Mouse (Mus musculus): ENCODE measurements around the gene 1700021F05Rik. TPM values are rescaled to one million over a fixed set of nuclear protein-coding genes. Genes with fewer than 3 reads are reported as not detected.
A peak's percentile ranks its signal among the peaks of the same experiment; 100 is the strongest.
"Not testable (repeated sequence)": the region's sequence is repeated elsewhere in the genome, so short reads cannot be mapped to it uniquely, and the experiment has no call there.

Gene 1700021F05Rik
- total and polyA plus RNA-seq, 2 experiments from 2014 or later: 33.7 to 81.3 TPM

DNA sequence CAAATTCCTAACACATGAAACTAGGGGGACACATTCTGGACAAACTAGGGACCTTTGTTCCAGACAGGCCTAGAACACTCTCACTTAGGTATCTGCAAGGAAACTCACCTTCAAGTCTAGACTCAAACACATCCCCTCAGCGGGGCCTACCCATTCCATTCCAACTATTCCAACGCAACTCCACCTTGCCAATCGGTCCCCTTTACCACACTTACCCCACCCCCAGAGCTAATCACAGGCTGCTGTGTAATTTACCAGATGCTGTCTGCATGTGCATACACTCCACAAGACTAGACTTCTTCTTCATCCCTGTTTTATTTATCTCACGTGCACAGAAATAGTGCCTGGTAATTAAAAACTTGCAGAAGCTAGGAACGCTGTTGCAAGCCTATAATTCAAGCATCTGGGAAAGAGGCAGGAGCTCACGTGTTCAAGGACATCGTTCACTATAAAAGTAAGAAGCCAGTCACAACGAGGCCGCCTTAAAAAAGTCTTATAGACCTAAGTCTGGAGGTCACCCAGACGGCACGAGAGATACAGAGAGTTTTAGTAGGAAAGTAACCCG is 966 bp downstream of the 1700021F05Rik start:
- H3K36me3 ChIP-seq (ENCODE audit: insufficient read depth): peaks cover 9% of the 10 kb centered on the region; the same call in 1 of the 2 replicates
- no peak for DNase-seq
- H3K4me2 ChIP-seq (ENCODE audit: low read depth): peak overlapping the region; percentile 58
- no peak for ATAC-seq
- no peak for TF ChIP-seq CTCF (IDR thresholded peaks at IDR 0.05; ENCODE audit: low read depth)
- H3K27ac ChIP-seq (ENCODE audit: low read depth, low read length): no peak overlapping the region
- H3K27me3 ChIP-seq (ENCODE audit: insufficient read depth, low read length): no peaks in the 10 kb centered on the region
- peaks cover 12% of the 10 kb centered on the region for H3K4me1 ChIP-seq (ENCODE audit: insufficient read depth)
- H3K9me3 ChIP-seq (ENCODE audit: low read length): no peaks in the 10 kb centered on the region
- H3K4me3 ChIP-seq (ENCODE audit: low read depth, low read length): peak overlapping the region; percentile 86
- H3K9ac ChIP-seq: peak overlapping the region; percentile 86
- 18% methylated on average over 12 of the region's 12 CpGs for WGBS

DNA sequence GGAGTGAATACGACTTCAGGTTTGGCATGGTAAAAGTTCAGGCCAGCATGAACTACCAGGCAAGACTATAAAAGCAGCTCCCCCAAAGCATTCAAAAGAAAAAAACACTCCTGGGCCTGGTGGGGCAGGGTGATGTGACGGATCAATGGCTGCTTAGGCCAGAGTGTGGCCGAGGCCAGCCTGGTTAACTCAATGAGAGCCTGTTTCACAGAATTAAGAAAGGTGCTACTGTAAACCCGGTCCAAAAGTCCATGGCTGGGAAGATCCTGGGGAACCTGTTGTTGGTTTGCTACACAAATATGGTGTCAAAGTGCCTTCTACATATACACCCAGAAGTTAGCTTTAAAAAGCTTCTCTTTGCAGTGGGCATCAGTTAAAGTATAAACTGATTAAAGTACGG is 2.0 kb downstream of the 1700021F05Rik start:
- Histone ChIP-seq H3K4me2 (ENCODE audit: low read depth) (no peak overlapping the region), H3K4me3 (ENCODE audit: low read depth, low read length) (no peak overlapping the region), H3K36me3 (ENCODE audit: insufficient read depth) (peaks cover 9% of the 10 kb centered on the region; the same call in 1 of the 2 replicates), H3K9ac (no peak overlapping the region), H3K9me3 (ENCODE audit: low read length) (no peaks in the 10 kb centered on the region), H3K27me3 (ENCODE audit: insufficient read depth, low read length) (no peaks in the 10 kb centered on the region), H3K27ac (ENCODE audit: low read depth, low read length) (no peak overlapping the region), H3K4me1 (ENCODE audit: insufficient read depth) (peaks cover 15% of the 10 kb centered on the region)
- 83% methylated on average over 5 of the region's 5 CpGs for WGBS
- ATAC-seq (no peak), DNase-seq (no peak)
- TF ChIP-seq CTCF (IDR thresholded peaks at IDR 0.05; ENCODE audit: low read depth): no peak

DNA sequence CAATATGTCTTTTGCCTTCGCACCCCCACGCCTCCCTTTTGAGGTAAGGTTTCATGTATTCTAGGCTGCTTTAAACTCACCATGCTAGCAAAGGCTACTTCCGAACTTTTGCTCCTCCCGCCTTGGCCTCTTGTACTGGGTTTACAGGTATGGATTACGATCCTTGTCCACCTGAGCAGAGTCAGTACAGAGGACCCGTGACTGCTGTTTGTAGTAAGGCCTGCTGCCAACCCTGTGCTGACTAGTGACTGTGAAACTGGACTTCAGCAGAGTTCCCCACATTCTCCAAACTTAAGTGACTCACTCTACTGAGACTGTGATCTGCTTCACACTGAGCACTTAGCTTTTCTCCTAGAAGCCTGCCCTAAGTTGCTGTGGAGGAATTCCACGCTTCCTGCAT is 3.1 kb downstream of the 1700021F05Rik start:
- DNase-seq (no peak), ATAC-seq (no peak)
- Histone ChIP-seq H3K27me3 (ENCODE audit: insufficient read depth, low read length) (no peaks in the 10 kb centered on the region), H3K9me3 (ENCODE audit: low read length) (no peaks in the 10 kb centered on the region), H3K4me2 (ENCODE audit: low read depth) (no peak overlapping the region), H3K9ac (no peak overlapping the region), H3K4me3 (ENCODE audit: low read depth, low read length) (no peak overlapping the region), H3K4me1 (ENCODE audit: insufficient read depth) (peaks cover 15% of the 10 kb centered on the region), H3K36me3 (ENCODE audit: insufficient read depth) (peaks cover 17% of the 10 kb centered on the region), H3K27ac (ENCODE audit: low read depth, low read length) (no peak overlapping the region)
- no peak for TF ChIP-seq CTCF (IDR thresholded peaks at IDR 0.05; ENCODE audit: low read depth)
- 95% methylated on average over 7 of the region's 7 CpGs for WGBS

DNA sequence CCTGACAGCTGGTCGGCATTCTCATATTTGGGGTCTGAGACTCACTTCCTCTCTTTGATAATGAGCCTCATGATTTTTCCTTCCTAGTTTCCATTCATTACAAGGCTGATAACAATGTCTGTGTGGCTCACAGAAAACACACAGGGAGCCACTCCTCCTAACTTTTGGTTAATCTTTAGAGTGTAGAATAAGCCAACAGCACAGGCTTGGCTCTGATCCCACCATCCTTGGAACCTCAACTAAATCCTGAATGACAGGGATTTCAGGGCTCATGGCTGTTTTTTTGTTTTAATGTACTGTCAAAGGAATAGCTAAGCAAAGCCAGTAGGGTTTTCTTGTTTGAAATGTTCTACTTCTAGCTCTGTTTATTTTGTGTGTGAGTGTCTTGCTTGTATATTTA is 6.4 kb downstream of the 1700021F05Rik start:
- Histone ChIP-seq H3K9me3 (ENCODE audit: low read length) (no peaks in the 10 kb centered on the region), H3K4me2 (ENCODE audit: low read depth) (no peak overlapping the region), H3K36me3 (ENCODE audit: insufficient read depth) (peaks cover 44% of the 10 kb centered on the region), H3K27ac (ENCODE audit: low read depth, low read length) (no peak overlapping the region), H3K4me3 (ENCODE audit: low read depth, low read length) (no peak overlapping the region), H3K27me3 (ENCODE audit: insufficient read depth, low read length) (no peaks in the 10 kb centered on the region), H3K4me1 (ENCODE audit: insufficient read depth) (peaks cover 9% of the 10 kb centered on the region), H3K9ac (no peak overlapping the region)
- 56% methylated on average over 1 of the region's 1 CpGs for WGBS
- ATAC-seq (no peak), DNase-seq (no peak)
- no peak for TF ChIP-seq CTCF (IDR thresholded peaks at IDR 0.05; ENCODE audit: low read depth)

- peak overlapping the region; percentile 37 for H3K9ac ChIP-seq
- no peaks in the 10 kb centered on the region for H3K9me3 ChIP-seq (ENCODE audit: low read length)
- peaks cover 10% of the 10 kb centered on the region; the same call in 1 of the 2 replicates for H3K4me1 ChIP-seq (ENCODE audit: insufficient read depth)
- DNase-seq: peak; percentile 59
- WGBS: 19% methylated on average over 15 of the region's 15 CpGs
- peak; percentile 82 for ATAC-seq
- no peak overlapping the region for H3K4me2 ChIP-seq (ENCODE audit: low read depth)
- H3K27ac ChIP-seq (ENCODE audit: low read depth, low read length): peak overlapping the region; percentile 64
- no peak; the same call in 1 of the 2 replicates for TF ChIP-seq CTCF (IDR thresholded peaks at IDR 0.05; ENCODE audit: low read depth)
- peaks cover 42% of the 10 kb centered on the region for H3K36me3 ChIP-seq (ENCODE audit: insufficient read depth)
- no peaks in the 10 kb centered on the region for H3K27me3 ChIP-seq (ENCODE audit: insufficient read depth, low read length)
- H3K4me3 ChIP-seq (ENCODE audit: low read depth, low read length): no peak overlapping the region
Measured at GRCm38 (mm10) chr10:43527283-43528269, 13.2 kb downstream of the 1700021F05Rik start.

- not testable (repeated sequence) for H3K4me1 ChIP-seq (ENCODE audit: insufficient read depth); DNase-seq; H3K4me2 ChIP-seq (ENCODE audit: low read depth); H3K4me3 ChIP-seq (ENCODE audit: low read depth, low read length); H3K27ac ChIP-seq (ENCODE audit: low read depth, low read length); H3K9ac ChIP-seq; H3K9me3 ChIP-seq (ENCODE audit: low read length); H3K27me3 ChIP-seq (ENCODE audit: insufficient read depth, low read length); ATAC-seq
- H3K36me3 ChIP-seq (ENCODE audit: insufficient read depth): peaks cover 12% of the 10 kb centered on the region
- 95% methylated on average over 10 of the region's 10 CpGs for WGBS
Measured at GRCm38 (mm10) chr10:43523931-43524330, 16.9 kb downstream of the 1700021F05Rik start, which contains the start of gene Gm9803. Gene Gm9803 (plus strand): TSS chr10:43524084.

- Histone ChIP-seq H3K27ac (ENCODE audit: low read depth, low read length) (no peak overlapping the region), H3K4me1 (ENCODE audit: insufficient read depth) (peaks cover 4% of the 10 kb centered on the region; the same call in 1 of the 2 replicates), H3K27me3 (ENCODE audit: insufficient read depth, low read length) (no peaks in the 10 kb centered on the region), H3K9me3 (ENCODE audit: low read length) (no peaks in the 10 kb centered on the region), H3K4me3 (ENCODE audit: low read depth, low read length) (no peak overlapping the region), H3K9ac (no peak overlapping the region), H3K36me3 (ENCODE audit: insufficient read depth) (peaks cover 3% of the 10 kb centered on the region; the same call in 1 of the 2 replicates), H3K4me2 (ENCODE audit: low read depth) (no peak overlapping the region)
- ATAC-seq: no peak
- 92% methylated on average over 2 of the region's 2 CpGs for WGBS
- TF ChIP-seq CTCF (IDR thresholded peaks at IDR 0.05; ENCODE audit: low read depth): no peak
- DNase-seq: no peak
Measured at GRCm38 (mm10) chr10:43519977-43520376, 20.8 kb downstream of the 1700021F05Rik start.

All from forebrain, postnatal 0 days (tissue).